Mouse (Mus musculus) forelimb bud, embryonic 11.5 days (tissue): ENCODE results near the gene Fanca.
A peak's percentile ranks its signal among the peaks of the same experiment; 100 is the strongest.
"Not testable (repeated sequence)": the region's sequence is repeated elsewhere in the genome, so short reads cannot be mapped to it uniquely, and the experiment has no call there.

Source experiments
- DNase-seq: peaks from one replicate; pipeline ENCODE4 v3.0.0-alpha.2; 2012; ENCODE audit warnings: low read depth, low spot score

The Fanca gene

DNA sequence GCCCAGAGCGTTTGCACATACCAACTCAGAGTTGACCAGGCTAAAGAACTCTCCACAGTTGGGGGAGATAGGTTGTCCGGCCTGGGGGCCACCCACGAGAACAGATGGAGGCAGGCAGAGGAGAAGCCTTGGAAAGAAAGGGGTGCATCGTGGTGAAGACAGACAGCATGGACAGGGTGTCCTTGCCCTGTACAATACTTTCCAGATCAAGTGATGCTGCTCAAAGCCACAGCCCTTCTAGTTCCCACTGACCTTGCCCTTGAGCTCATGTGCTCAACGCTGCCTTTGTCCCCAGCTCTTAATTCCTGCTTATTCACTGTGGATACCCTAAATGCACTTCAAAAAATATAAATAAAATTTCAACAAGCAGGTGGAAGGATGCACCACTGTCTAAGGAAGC, 43.9 kb downstream of the Fanca start:
- DNase-seq: no peak

DNA sequence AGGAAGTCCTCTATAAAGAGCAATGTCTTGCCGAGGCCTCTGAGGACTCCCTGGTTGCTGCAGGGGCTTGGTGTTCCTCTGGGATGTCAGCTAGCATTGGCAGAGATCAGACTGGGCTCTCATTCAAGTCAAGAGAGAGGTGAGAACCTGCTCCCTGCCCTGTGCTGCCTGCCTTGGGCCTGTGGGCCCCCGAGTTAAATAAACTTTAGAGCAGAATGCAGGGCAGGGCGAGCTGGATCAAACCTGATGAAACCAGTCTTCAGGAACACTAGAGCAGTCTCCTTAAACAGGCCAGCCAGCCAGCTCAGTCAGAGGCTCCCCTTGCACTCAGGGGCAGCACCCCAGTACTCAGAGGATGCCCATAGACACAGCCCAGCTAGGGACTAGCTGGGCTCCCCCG, 46.5 kb downstream of the Fanca start:
- DNase-seq: no peak

DNA sequence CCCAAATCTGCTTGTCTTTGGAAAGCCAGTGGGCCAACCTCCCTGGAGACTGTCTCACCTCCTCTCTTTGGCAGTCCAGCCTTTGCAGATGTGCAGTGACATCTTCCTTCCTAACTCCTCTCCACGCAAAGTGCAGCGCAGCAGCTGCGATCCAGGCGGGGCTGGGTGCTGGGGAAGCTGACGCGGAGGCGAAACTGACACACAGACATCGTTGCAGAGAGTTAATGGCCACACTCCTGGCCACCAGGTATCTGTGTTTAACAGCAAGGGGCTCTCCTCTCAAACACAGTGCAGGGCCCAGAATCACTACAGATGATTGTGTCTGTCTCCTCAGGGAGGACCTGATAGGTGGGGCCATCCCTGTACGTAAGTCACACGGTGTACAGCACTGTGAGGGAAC, 47.2 kb downstream of the Fanca start:
- no peak for DNase-seq

DNA sequence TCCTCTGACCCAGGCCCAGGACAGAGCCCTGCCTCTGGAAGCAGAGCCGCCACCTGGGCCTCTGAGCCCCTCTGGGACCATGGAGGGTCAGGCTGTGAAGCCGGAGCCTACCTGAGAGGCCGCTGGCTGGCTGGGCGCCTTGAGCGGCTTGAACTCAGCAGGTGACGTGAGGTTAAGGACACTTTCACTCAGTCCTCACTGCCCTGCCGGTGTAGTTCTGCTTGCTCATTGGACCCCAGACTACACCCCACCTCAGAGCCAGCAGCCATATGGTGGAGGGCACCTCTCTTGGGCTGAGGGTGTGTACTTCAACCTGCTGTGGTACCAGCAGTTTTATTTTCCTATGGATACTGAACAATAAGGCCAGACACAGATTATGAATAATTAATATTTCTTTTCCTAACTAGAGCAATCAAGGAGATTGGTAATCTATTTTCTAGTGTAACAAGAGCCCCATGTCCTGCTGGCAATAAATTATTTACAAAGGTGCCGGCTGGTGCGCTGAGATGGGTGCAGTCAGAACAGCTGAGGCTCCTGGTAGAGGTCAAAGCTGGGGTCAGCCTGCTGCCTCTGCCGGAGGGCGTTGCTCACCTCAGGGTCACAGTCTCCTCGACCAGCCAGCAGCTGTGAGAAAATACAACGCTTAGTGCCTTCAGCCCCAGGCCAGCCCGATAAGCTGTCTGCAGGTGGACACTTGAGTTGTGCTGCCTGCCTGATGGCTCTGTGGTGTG, 50.3 kb downstream of the Fanca start:
- DNase-seq: no peak

DNA sequence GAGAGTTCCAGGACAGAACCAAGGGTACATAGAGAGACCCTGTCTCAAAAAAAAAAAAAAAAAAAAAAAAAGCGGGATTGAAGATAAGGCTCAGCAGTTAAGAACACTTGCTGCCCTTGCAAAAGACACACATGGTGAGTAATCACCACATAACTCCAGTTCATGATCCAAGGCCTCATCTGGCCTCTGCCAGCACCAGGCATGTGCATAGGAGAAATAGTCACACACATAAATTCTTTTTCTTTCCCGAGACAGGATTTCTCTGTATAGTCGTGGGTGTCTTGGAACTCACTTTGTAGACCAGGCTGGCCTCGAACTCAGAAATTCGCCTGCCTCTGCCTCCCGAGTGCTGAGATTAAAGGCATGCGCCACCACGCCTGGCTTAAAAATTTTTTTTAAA, 60.8 kb downstream of the Fanca start:
- not testable (repeated sequence) for DNase-seq

DNA sequence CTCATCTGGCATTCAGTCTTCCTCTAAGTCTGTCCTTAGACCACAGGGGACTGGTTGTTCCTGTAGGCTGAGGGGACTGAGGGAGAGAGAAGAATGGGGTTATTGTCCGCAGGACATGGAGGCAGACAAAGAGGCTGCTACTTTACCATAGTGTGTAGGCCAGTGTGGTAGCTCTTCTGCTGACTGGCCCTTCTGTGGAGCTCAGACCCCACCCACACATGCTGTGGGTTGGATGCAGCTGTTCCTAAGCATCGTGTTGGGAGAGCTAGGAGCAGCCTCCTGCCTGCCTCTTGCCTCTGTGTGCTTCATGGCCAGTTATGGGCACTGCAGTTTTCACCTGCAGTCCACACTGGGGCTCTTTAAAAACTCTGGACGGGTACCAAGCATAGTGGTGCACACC, 61.3 kb downstream of the Fanca start:
- DNase-seq: no peak

DNA sequence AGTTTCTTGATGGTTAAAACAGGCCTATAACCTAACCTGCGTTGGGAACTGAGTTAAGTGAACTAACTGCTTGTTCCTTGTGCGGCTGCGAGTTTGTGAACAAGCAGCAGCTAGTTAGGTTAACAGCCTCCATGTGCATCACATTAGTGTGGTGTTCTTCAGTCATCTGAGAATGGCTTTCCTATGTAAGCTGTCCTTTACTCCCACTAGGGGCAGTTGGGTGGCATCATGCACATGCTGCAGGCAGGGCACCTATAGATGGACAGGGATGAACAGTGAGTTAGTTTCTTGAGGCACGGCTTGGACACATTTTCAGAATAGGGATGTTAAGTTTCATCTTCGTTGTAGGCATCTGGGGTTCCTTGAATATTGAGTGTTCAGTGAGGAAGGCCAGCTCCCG, 63.2 kb downstream of the Fanca start:
- DNase-seq: no peak

DNA sequence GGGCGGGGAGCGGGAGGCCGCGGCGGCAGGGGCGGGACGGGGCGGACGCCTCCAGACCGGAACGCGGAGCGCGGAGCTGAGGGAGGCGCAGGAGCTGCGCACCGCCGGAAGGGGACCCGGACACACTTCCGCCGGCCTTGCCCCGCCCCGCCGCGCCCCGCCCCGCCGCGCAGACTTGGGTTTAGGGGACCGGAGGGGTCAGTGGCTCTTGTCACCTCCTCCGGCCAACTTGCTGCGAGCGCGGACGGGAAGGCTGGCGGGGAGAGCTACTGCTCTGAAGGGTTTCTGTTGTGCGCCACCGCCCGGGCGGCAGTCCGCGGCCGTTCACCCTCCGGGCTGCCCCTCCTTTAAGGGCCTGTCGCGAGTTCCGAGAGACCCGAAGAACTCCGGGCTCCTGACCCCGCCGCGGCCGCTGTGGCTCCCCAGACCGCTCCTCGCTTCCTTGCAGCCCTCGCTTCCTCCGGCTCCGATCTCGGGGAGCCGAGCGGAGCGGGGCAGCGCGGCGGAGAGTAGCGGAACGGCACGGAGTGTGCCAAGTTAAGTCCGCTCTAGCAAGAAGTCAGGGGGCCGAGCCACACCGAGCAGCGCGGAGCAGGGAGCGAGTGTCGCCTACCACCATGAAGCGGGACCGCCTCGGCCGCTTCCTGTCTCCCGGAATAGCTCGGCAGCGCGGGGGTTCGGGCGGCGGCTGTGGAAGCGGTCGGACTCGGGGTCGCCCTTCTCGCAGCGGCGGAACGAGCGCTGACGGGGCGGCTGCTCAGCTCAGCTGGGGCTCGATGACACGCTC, 64.1 kb downstream of the Fanca start, which contains the start of the genes Zfp276 and Vps9d1:
Gene Zfp276 (plus strand): TSS at position 97 of the 787 bp plus-strand sequence.
Gene Vps9d1 (minus strand): TSS at position 250 of the 787 bp plus-strand sequence.
- peak; percentile 74 for DNase-seq

DNA sequence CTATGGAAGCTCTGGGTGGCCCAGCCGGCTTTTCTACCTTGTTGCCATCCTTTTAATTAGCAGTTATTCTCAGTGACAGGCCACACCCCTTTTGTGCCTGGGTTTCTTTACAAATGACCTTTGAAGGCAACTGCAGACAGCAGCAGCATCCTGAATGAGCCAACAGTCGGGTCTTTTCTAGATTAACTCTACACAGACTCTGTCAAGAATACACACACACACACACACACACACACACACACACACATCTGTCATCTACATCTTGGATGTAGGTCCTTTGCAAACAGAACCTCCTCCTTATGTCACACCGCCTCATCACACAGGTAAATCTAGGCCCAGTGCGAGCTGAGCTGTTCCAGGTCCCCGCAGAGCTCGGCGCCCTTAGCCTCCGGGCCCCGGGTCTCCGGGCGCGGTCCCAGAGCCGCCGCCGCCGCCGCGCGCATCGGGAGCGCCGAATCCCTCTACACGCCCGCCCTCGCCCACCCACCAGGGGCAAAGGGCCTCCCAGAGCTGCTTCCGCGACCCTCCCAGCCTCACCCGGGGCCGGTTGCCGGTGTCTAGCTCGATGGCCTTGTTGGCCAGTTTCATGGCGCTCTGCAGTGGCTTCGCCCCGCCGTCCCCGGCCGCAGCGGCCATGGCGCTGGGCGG, 64.8 kb downstream of the Fanca start:
- DNase-seq: no peak

DNA sequence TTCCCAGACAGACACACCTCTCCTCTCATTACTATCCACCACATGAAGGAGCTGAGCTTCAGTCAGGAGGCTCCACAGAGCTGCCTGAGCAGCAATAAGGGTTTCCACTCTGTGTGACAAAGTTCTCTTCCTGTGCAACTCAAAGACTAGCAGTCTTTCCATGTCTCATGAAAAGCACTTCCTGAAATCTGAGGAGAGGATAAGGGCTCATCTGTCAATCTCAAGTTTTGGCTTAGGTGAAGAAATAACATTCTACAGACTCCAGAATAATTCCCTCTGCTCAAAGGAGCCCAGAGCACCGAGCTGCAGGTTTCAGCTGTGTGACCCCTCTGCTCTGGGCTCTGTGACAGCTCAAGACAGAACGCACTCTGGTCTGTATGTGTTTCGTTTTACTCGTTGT, 65.5 kb downstream of the Fanca start:
- no peak for DNase-seq

DNA sequence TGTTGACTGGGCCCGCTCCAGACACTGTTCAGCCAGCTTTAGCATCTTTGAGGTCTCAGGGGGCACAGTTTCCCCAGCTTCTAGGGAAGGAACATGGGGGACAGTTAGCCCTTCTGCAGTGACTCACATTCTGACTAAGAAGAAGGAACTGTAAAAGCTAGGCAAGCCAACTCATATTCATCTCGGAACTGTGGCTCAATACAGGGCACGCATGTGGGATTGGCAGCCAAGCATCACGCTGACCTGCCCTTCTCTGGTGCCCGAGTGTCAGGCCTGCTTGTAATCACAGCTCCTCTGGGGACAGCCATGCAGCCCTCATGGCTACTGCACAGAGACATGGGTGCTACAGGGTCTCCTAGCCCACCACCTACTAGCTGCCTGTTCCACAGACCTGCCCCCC, 67.4 kb downstream of the Fanca start:
- DNase-seq: no peak

DNA sequence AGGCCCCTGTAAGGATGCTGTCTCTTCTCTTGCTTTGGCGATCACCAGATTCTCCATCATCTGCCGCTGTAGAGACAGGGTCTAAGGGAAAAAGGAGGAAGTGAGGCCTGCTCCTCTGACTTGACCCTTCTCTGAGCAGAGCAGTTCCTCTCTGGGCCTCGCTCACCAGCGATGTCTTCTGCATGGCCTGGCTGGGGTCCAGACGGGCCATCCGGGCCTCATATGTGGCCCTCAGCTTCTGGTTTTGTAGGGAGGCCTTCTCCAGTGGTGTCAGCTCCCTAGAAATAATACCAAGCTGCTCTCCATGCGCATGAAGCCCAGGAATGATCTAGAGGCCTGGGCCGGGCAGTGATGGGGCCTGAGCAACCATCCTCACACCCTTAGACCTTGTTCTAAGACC, 69.8 kb downstream of the Fanca start:
- DNase-seq: no peak

DNA sequence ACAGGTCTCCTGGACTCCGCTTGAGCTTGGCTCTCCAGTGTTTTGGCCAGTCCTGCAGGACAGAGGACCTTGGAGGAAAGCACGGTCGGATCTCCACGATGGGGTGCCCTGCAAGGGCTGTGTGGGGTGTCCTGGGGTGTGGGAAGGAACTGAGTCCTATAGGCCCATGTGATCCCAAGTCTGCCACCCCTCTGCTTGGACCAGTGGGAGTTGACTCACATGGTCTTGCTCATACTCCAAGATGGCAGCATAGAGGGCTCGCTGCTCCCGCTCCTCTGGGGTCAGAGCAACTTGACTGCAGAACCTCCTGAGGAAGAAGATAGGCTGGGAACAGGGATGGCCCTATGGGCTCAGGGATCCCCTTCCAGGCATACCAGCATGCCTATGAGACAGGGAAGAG, 70.6 kb downstream of the Fanca start:
- DNase-seq: no peak

DNA sequence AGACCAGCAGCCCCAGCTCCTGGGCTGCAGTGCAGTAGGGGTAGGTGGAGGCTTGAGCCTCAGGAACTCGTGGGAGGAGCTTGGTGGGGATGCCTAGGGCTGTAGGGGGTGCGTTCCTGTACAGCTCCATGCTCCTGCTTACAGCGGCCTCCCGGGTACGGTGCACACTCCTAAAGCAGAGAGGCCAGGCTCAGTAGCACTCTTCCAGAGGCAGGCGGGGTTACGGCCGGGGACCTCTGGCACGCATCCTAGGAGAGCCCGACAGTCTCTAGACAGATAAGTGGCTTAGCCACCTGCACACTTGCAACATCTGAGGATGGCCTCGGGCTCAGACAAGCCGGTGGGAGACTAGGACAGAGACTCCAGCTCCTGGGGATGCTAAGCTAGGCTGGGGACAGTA, 72.8 kb downstream of the Fanca start:
- DNase-seq: no peak

DNA sequence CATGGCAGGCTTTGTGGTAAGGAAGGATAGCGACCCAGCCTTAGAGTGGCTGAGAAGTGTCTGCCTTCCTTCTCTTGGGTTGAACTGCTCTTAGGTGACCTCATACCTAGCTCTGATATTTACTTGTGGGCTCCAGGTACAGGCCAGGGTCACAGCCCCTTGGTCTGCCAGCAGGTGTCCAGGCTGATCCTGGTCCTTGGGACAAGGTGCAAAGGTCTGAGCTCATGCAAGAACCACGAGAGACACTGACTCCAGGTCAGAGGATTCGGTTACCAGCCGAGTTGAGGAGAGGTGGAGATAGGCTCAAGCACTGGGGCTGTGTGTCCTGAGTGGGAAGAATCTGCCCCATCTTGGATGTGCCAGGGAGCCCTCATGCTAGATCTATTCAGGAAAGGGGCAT, 74.0 kb downstream of the Fanca start:
- DNase-seq: no peak

DNA sequence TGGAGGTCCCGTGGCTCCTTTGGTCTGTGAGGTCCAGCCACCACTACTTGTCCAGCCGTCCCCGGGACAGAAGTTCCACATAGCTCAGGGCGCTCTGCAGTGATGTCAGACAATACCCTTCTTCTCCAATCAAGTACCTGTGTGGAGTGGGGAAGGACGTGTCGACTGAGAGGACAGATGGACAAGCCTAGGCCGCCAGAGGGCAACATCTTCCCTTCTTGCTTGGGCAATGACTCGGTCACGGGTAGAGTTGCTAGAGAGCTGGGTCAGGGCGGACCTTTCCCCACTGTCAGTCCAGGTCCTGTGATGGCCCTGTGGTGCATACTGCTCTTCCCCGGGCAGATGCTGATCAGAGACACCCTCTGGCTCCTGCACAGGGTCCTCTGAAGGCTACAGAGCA, 75.3 kb downstream of the Fanca start:
- DNase-seq: no peak

DNA sequence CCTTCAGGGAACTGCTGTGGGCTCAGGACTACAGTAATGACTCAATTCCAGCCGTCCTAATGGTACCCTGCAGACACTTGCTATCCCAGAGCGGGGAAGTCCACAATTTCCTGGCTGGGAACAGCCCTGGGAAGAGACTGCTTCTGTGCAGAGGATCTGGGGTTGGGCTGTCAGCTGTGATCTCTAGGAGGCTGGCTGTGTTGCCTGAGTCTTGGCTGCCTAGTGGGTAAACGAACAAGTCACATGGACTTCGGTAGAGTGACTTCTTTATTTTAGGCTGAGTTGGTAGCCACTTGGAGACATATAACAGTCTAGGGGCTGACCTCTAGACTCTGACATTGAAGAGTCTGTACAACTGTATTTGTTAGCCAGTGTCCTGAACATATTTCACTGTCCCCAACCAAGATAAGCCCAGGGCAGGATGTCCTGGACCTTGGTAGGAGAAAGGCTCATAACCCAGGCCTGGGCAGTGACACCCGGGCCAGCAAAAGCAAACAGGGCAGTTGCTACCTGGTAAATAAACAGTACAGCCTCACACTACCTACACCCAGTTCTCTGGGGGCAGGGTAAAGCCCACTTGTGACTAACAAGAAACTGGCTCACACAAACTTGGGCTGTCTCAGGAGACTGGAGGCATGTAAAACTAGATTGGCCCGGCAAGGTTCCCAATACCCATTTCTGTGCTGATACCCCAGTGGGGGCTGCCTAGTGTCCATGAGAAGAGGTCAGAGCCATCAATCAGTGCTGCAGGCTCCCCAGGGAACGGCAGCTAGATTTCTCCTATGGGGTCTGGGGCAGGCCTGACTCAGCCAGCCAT, 76.1 kb downstream of the Fanca start:
- DNase-seq: no peak

DNA sequence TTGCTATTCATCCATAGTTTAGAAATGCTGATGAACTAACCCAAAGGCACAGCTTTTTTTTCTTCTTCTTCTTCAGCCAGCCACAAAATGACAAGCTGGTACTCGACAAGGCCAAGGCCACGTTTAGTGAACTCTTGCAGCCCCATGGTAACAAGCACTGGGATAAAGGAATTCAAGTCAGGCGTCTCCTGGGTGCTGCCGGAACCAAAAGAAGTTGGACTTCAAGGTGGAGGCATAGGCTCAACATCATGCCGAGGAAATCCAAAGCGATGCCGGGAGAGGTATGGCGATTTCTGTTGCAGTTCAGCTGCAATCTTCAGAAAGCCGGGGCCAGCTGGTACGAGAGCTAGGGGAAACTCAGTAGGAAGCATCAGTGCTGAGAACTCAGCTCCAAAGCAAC, 79.0 kb downstream of the Fanca start:
- DNase-seq: no peak

DNA sequence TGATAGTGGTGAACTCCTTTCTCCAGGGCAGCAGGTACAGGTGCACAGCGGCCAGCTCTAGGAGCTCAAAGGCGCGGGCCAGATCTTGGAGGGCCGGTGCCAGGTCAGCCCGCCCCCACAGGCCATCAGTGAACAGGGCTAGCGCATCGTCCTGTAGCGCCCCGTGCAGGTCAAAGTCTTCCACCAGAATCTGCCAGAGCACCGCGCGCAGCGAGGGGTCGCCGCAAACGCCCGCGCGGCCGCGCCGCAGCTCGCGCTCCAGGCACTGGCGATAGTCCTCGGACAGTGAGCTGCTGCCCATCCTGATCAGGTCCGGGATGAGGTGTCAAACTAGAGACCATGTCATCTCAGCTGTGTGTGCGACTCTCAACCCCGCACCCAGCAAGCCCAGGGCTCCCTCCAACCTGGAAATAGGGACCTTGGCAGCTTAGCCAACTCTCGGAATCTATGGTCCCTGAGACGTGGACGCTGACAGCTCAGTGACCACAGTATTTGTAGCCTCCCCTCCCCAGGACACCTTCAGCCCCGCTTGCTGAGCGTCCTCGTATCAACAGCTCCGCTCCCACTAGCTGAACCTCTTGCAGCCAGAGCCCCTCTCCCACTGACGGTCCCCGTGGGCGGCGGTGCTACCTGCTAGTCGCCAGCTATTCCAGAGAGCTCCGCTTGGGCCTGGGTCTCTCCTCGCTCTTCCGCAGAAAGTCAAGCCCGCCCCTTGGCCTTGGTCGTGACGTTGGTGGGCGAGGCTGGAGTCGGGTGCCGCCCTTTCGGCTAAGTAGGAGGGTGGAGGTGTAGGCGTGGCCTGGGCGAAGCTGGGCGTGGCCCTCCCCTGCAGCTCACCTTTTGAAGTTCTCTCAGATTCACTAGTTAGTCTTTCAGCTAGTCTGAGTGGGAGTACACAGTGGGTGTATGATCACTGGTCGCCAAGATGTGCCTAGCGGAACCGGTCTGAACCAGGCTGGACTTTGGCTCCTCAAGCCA, 82.6 kb downstream of the Fanca start, which contains the start of gene Spata2l:
Gene Spata2l (minus strand): TSS at position 714 of the 978 bp plus-strand sequence.
- DNase-seq: peak; percentile 89

DNA sequence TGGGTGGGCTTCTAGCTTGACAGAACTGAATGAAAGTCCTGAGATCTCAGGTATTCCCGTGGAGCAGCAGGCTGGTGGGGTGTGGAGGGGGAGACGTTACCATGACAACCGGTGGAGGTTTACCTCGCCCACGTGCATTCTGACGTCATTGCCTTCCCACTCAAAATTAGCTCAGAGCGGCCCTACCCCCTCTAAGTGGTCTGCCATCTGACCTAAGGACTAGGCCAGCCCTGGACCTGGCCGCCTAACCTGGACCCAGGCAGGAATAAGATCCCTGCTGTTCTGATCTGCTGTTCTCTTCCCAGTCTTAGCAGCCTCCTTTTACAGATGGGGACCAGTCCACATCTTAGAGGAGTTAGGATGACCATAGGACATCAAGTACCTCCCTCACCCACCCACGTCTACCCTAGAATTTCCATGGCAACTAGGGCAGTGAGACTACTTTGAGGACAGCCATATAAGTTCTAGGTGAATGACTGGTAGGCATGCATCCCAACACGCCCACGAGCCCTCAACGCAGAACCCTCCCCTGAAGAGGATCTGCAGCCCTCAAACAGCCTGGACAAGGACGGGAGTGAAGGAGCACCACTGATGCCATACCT, 83.4 kb downstream of the Fanca start:
- DNase-seq: peak; percentile 23
